ENCODE assay signal across 7 mouse cellular contexts in genomic region chr2:155382332-155382700, GRCm38 (mm10). TPM values are rescaled to one million over a fixed set of nuclear protein-coding genes. Genes with fewer than 3 reads are reported as not detected.
DNase-seq lines count a peak whose midpoint lies in the region; ATAC-seq lines count a peak whose summit lies in the region.

No protein-coding gene starts in this region.

- WGBS in limb, embryonic 13.5 days, result 19% methylated on average over 6 of the region's 6 CpGs
- WGBS in stomach, embryonic 15.5 days, result 22% methylated on average over 6 of the region's 6 CpGs

- peak overlapping the region; percentile 90 for H3K9ac ChIP-seq in limb, embryonic 13.5 days
- peak overlapping the region; percentile 77; the same call in 1 of the 2 replicates for H3K9ac ChIP-seq in stomach, embryonic 15.5 days

- H3K36me3 ChIP-seq in megakaryocyte, embryonic 14.5 days (replicated peaks; ENCODE audit: low read length), result peaks cover 22% of the 10 kb centered on the region
- peaks cover 16% of the 10 kb centered on the region for H3K36me3 ChIP-seq in limb, embryonic 13.5 days
- H3K36me3 ChIP-seq in stomach, embryonic 15.5 days, result no peaks in the 10 kb centered on the region

- H3K4me2 ChIP-seq in limb, embryonic 13.5 days (replicated peaks), result peak overlapping the region; percentile 78
- peak overlapping the region; percentile 86 for H3K4me2 ChIP-seq in stomach, embryonic 15.5 days

- H3K27me3 ChIP-seq in megakaryocyte, embryonic 14.5 days (replicated peaks), result peaks cover 31% of the 10 kb centered on the region
- H3K27me3 ChIP-seq in limb, embryonic 13.5 days, result peaks cover 9% of the 10 kb centered on the region
- H3K27me3 ChIP-seq in stomach, embryonic 15.5 days (replicated peaks), result no peaks in the 10 kb centered on the region

- 0 out of 2 replicates have a peak overlapping the region, but pooled peaks have one; percentile 96 for H3K27ac ChIP-seq in limb, embryonic 13.5 days
- H3K27ac ChIP-seq in stomach, embryonic 15.5 days, result peak overlapping the region; percentile 98

- H3K4me3 ChIP-seq in megakaryocyte, embryonic 14.5 days (replicated peaks), result peak overlapping the region; percentile 93
- peak overlapping the region; percentile 83 for H3K4me3 ChIP-seq in limb, embryonic 13.5 days
- H3K4me3 ChIP-seq in stomach, embryonic 15.5 days (replicated peaks), result peak overlapping the region; percentile 96

- no peaks in the 10 kb centered on the region for H3K9me3 ChIP-seq in megakaryocyte, embryonic 14.5 days
- H3K9me3 ChIP-seq in limb, embryonic 13.5 days, result no peaks in the 10 kb centered on the region
- H3K9me3 ChIP-seq in stomach, embryonic 15.5 days, result no peaks in the 10 kb centered on the region

- no peak for DNase-seq in cerebellum, postnatal 4 days (ENCODE audit: low spot score in 2 of 2)
- DNase-seq in kidney, postnatal 36 days, result no peak

- no peak for ATAC-seq in megakaryocyte, adult 5-6 weeks (ENCODE audit: poor library complexity, severe bottlenecking)
- peak; percentile 4; the same call in 1 of the 2 replicates for ATAC-seq in erythroid progenitor cell, adult 5-6 weeks (replicated peaks; ENCODE audit: low FRiP score, poor library complexity, severe bottlenecking)
- ATAC-seq in limb, embryonic 13.5 days (ENCODE audit: low FRiP score, low read depth), result peak; percentile 17
- ATAC-seq in stomach, embryonic 15.5 days (ENCODE audit: insufficient read depth, low FRiP score, low read depth), result 0 out of 2 replicates have a peak, but pooled peaks have one; percentile 12

- peaks cover 45% of the 10 kb centered on the region for H3K4me1 ChIP-seq in megakaryocyte, embryonic 14.5 days
- H3K4me1 ChIP-seq in limb, embryonic 13.5 days, result peaks cover 32% of the 10 kb centered on the region
- peaks cover 16% of the 10 kb centered on the region for H3K4me1 ChIP-seq in stomach, embryonic 15.5 days

RNA-seq across cellular contexts. Expression of gene Trp53inp2, which starts 1.5 kb away (rescaled TPM):
- 12.7 and 21.9 TPM in 2 replicates for polyA plus RNA-seq in megakaryocyte, embryonic 14.5 days (2012; ENCODE audit: insufficient read depth, low replicate concordance)
- total RNA-seq in megakaryocyte, adult 5-6 weeks (2015), result 30.5 and 31.0 TPM in 2 replicates
- total RNA-seq in megakaryocyte, adult 5-6 weeks (2017), result 18.8 and 29.5 TPM in 2 replicates
- 10.5 and 11.5 TPM in 2 replicates for total RNA-seq in erythroid progenitor cell, adult 5-6 weeks (2015; ENCODE audit: low replicate concordance)
- total RNA-seq in erythroid progenitor cell, adult 5-6 weeks (2017; ENCODE audit: low replicate concordance), result 1.1 and 3.6 TPM in 2 replicates
- 17.7 and 20.9 TPM in 2 replicates for polyA plus RNA-seq in limb, embryonic 13.5 days (2015; fragmentation: Nextera tagmentation; extraction: Ambion mirVana)
- 19.9 and 24.4 TPM in 2 replicates for polyA plus RNA-seq in stomach, embryonic 15.5 days (2015; fragmentation: Nextera tagmentation; extraction: Ambion mirVana)

RNA-seq across cellular contexts. Expression of gene Pigu, which starts 25.1 kb away (rescaled TPM):
- polyA plus RNA-seq in megakaryocyte, embryonic 14.5 days (2012; ENCODE audit: insufficient read depth, low replicate concordance), result 9.1 and 13.0 TPM in 2 replicates
- 33.3 and 41.5 TPM in 2 replicates for total RNA-seq in megakaryocyte, adult 5-6 weeks (2015)
- total RNA-seq in megakaryocyte, adult 5-6 weeks (2017), result 23.7 and 24.4 TPM in 2 replicates
- total RNA-seq in erythroid progenitor cell, adult 5-6 weeks (2015; ENCODE audit: low replicate concordance), result 5.9 and 22.3 TPM in 2 replicates
- 15.1 and 15.7 TPM in 2 replicates for total RNA-seq in erythroid progenitor cell, adult 5-6 weeks (2017; ENCODE audit: low replicate concordance)
- polyA plus RNA-seq in limb, embryonic 13.5 days (2015; fragmentation: Nextera tagmentation; extraction: Ambion mirVana), result 45.6 and 46.2 TPM in 2 replicates
- polyA plus RNA-seq in stomach, embryonic 15.5 days (2015; fragmentation: Nextera tagmentation; extraction: Ambion mirVana), result 54.6 and 56.6 TPM in 2 replicates
